In genomic region chr13:18133646-18134045, GRCm38 (mm10) we compare ENCODE assay signal across 16 mouse cellular contexts.
"Had no signal": no experiment of that assay in that cellular context is flagged by ENCODE, and none has a peak within 500 bp of the region (broad histone marks: within the 10 kb centered on the region; RNA-seq: fewer than 3 reads in every experiment).

No protein-coding gene starts in this region.

- H3K27ac ChIP-seq: neural tube, embryonic 13.5 days; neural tube, embryonic 15.5 days; stomach, embryonic 15.5 days; stomach, postnatal 0 days had no signal

- H3K9ac ChIP-seq: neural tube, embryonic 13.5 days; neural tube, embryonic 15.5 days; stomach, embryonic 15.5 days had no signal

- H3K27me3 ChIP-seq: neural tube, embryonic 13.5 days; neural tube, embryonic 15.5 days; stomach, embryonic 15.5 days had no signal

- H3K4me2 ChIP-seq: neural tube, embryonic 13.5 days; neural tube, embryonic 15.5 days; stomach, embryonic 15.5 days had no signal

- H3K36me3 ChIP-seq: neural tube, embryonic 13.5 days; neural tube, embryonic 15.5 days; stomach, embryonic 15.5 days had no signal

- H3K4me1 ChIP-seq: stomach, embryonic 15.5 days had no signal

- H3K9me3 ChIP-seq: neural tube, embryonic 13.5 days; neural tube, embryonic 15.5 days; stomach, embryonic 15.5 days had no signal

- H3K4me3 ChIP-seq: neural tube, embryonic 13.5 days; neural tube, embryonic 15.5 days; stomach, embryonic 15.5 days had no signal

- DNase-seq: retina, postnatal 1 day; right cerebral cortex, adult 18-20 months; right cerebral cortex, postnatal 14 days; right cerebral cortex, postnatal 25 days; right cerebral cortex, postnatal 4 days; spleen, adult 18-20 months; thymus, adult 18-20 months; thymus, adult 2 months; thymus, postnatal 14 days; thymus, postnatal 25 days; thymus, postnatal 36 days; thymus, postnatal 4 days had no signal
